8 mouse cellular contexts compared by ENCODE assay signal in the genomic region with DNA sequence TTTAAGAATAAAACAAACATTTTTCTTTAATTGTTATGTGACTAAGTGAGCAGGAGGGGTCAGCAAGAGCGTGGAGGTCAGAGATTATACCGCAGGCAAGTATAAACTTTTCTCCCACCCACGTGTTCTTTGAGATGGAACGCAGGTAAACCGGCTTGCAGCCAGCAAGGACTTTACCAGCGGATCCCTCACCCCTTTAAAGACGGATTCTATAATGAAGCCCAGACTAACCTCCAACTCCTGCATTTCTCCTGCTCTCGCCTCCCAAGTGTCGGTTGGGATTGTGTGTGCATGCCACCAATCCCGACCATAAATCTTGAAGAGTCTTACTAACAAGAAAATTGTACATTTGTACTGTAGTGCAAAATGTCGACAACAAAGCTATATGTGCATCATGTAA.
DNase-seq lines count a peak whose midpoint lies in the region; ATAC-seq lines count a peak whose summit lies in the region.

No protein-coding gene starts in this region.

- peak overlapping the region; percentile 27; the same call in 1 of the 2 replicates for H3K9ac ChIP-seq in intestine, embryonic 16.5 days (ENCODE audit: low read depth, low read length)
- H3K9ac ChIP-seq in stomach, embryonic 15.5 days, result no peak overlapping the region

- no peaks in the 10 kb centered on the region for H3K36me3 ChIP-seq in intestine, embryonic 16.5 days (ENCODE audit: control insufficient read depth, insufficient read depth, low read length)
- no peaks in the 10 kb centered on the region for H3K36me3 ChIP-seq in stomach, embryonic 15.5 days

- peak overlapping the region; percentile 59 for H3K4me2 ChIP-seq in intestine, embryonic 16.5 days (ENCODE audit: low read depth, low read length)
- H3K4me2 ChIP-seq in stomach, embryonic 15.5 days, result peak overlapping the region; percentile 75; the same call in 1 of the 2 replicates

- 29% methylated on average over 11 of the region's 11 CpGs for WGBS in intestine, embryonic 16.5 days
- WGBS in stomach, embryonic 15.5 days, result 21% methylated on average over 11 of the region's 11 CpGs

- peak overlapping the region; percentile 99 for H3K27ac ChIP-seq in intestine, embryonic 16.5 days (ENCODE audit: low read length)
- H3K27ac ChIP-seq in stomach, embryonic 15.5 days, result peak overlapping the region; percentile 100

- DNase-seq in cerebellum, postnatal 25 days, result peak; percentile 40 to 41
- no peak for DNase-seq in cerebellum, adult 18-20 months
- DNase-seq in retina, postnatal 1 day, result peak; percentile 20
- no peak for DNase-seq in retina, embryonic 14.5 days (ENCODE audit: low spot score)
- DNase-seq in adrenal gland, postnatal 25 days, result no peak
- DNase-seq in left cerebral cortex, adult 8-10 months (ENCODE audit: low spot score in 2 of 2), result no peak

- no peak for ATAC-seq in intestine, embryonic 16.5 days
- no peak for ATAC-seq in stomach, embryonic 15.5 days (ENCODE audit: insufficient read depth, low FRiP score, low read depth)

- H3K4me3 ChIP-seq in intestine, embryonic 16.5 days (ENCODE audit: low read length), result no peak overlapping the region; the same call in 1 of the 2 replicates
- no peak overlapping the region for H3K4me3 ChIP-seq in stomach, embryonic 15.5 days (replicated peaks)

- H3K27me3 ChIP-seq in intestine, embryonic 16.5 days (replicated peaks; ENCODE audit: control insufficient read depth, insufficient read depth, low read length), result no peaks in the 10 kb centered on the region
- no peaks in the 10 kb centered on the region for H3K27me3 ChIP-seq in stomach, embryonic 15.5 days (replicated peaks)

- H3K4me1 ChIP-seq in intestine, embryonic 16.5 days (ENCODE audit: control insufficient read depth, insufficient read depth, low read length), result peaks cover 9% of the 10 kb centered on the region
- H3K4me1 ChIP-seq in stomach, embryonic 15.5 days, result peaks cover 7% of the 10 kb centered on the region; the same call in 1 of the 2 replicates

- H3K9me3 ChIP-seq in intestine, embryonic 16.5 days (ENCODE audit: control insufficient read depth, low read length), result no peaks in the 10 kb centered on the region
- H3K9me3 ChIP-seq in stomach, embryonic 15.5 days, result no peaks in the 10 kb centered on the region

Comparison
In these comparisons a context has a peak if more than half of its experiments do, and no peak if none do; other contexts are left out.
1. DNase-seq: peak in cerebellum, postnatal 25 days (2 of 2) and retina, postnatal 1 day (single experiment); none in cerebellum, adult 18-20 months (0 of 2), retina, embryonic 14.5 days (single experiment), adrenal gland, postnatal 25 days (single experiment) and left cerebral cortex, adult 8-10 months (0 of 2).